Mouse (Mus musculus) gastrocnemius, postnatal 10 days (tissue): ENCODE results near the gene Acox1. TPM values are rescaled to one million over a fixed set of nuclear protein-coding genes. Genes with fewer than 3 reads are reported as not detected.

ENCODE experiments used
- DNase-seq: peaks from one replicate; pipeline ENCODE4 v3.0.0; 2021; ENCODE audit warnings: mixed read lengths
- total RNA-seq, 2 experiments: library from RNA; stranded (reverse); gene quantifications; 2 replicates each; pipeline ENCODE4 v1.2.3; 2021

Acox1 gene
- total RNA-seq, 2 experiments from 2014 or later: 39.1 to 41.4 TPM

- DNase-seq: no peak
Measured at GRCm38 (mm10) chr11:116129993-116130487, 68.8 kb downstream of the Acox1 start.

GRCm38 (mm10) chr11:116129091-116129790 is 69.6 kb downstream of the Acox1 start:
- no peak for DNase-seq

- no peak for DNase-seq
Measured at GRCm38 (mm10) chr11:116127986-116128385, 70.9 kb downstream of the Acox1 start.

GRCm38 (mm10) chr11:116127156-116127980 is 71.5 kb downstream of the Acox1 start, which contains the start of gene Trim47:
Gene Trim47, minus strand, starts transcription at chr11:116127210.
- DNase-seq: peak; percentile 77

GRCm38 (mm10) chr11:116126261-116126660 is 72.6 kb downstream of the Acox1 start:
- no peak for DNase-seq

Other genes starting within 250 kb of the Acox1 start
- gene Itgb4, start 224.3 kb downstream of the Acox1 start, total RNA-seq: 1 to 10 TPM; 4.6 to 4.9 TPM
- gene Galk1, start 186.3 kb downstream of the Acox1 start, total RNA-seq: 10 to 100 TPM; 14.8 to 19.2 TPM
- gene H3f3b, start 171.1 kb downstream of the Acox1 start, total RNA-seq: 100 to 1,000 TPM; 252 TPM
- gene Unk, start 168.7 kb downstream of the Acox1 start, total RNA-seq: 10 to 100 TPM; 13.6 to 15.8 TPM
- gene Unc13d, start 121.1 kb downstream of the Acox1 start, total RNA-seq: under 1 TPM; 0.45 TPM
- 10 to 100 TPM; 64.8 to 66.8 TPM for gene Wbp2, start 112.0 kb downstream of the Acox1 start, total RNA-seq
- gene Trim47, start 71.8 kb downstream of the Acox1 start, total RNA-seq: 10 to 100 TPM; 21.9 to 31.7 TPM
- gene Trim65, start 67.9 kb downstream of the Acox1 start, total RNA-seq: 1 to 10 TPM; 3.3 to 3.6 TPM
- 10 to 100 TPM; 40.8 to 46.2 TPM for gene Mrpl38, start 60.2 kb downstream of the Acox1 start, total RNA-seq
- 10 to 100 TPM; 13.8 to 18.2 TPM for gene Fbf1, start 30.9 kb downstream of the Acox1 start, total RNA-seq
- 10 to 100 TPM; 28.5 to 31.3 TPM for gene Ten1, start 190 bp downstream of the Acox1 start, total RNA-seq
- under 1 TPM; 0.09 to 0.34 TPM for gene Evpl, start 39.0 kb upstream of the Acox1 start, total RNA-seq
- 10 to 100 TPM; 74.6 to 77.9 TPM for gene Srp68, start 75.2 kb upstream of the Acox1 start, total RNA-seq
- under 1 TPM; 0.66 to 0.84 TPM for gene Galr2, start 81.9 kb upstream of the Acox1 start, total RNA-seq
- gene Exoc7, start 108.2 kb upstream of the Acox1 start, total RNA-seq: 10 to 100 TPM; 62.7 to 68.3 TPM
- under 1 TPM; 0.14 to 0.29 TPM for gene Foxj1, start 136.4 kb upstream of the Acox1 start, total RNA-seq
- 10 to 100 TPM; 43.1 to 43.3 TPM for gene Rnf157, start 214.0 kb upstream of the Acox1 start, total RNA-seq
- gene Ubald2, start 235.0 kb upstream of the Acox1 start, total RNA-seq: 10 to 100 TPM; 48.1 to 54.4 TPM